Mouse (Mus musculus) left cerebral cortex, postnatal 14 days (tissue): ENCODE measurements at regions not wholly inside any gene's neighbourhood (a gene's known extent, or its start where the extent isn't known, plus 50 kb on each side); places are given as distances from the start of the nearest gene placed in this dataset.

Experiments
- DNase-seq, 2 experiments: peaks; one replicate each; pipeline ENCODE4 v3.0.0; 2021 to 2022; ENCODE audit warnings: low spot score in 2 of 2, mixed read lengths in 1 of 2
- intact Hi-C: fragments of 180-260 bp; cut with DNase I; formaldehyde crosslinking; loops from one replicate; pipeline ENCODE4 v1.15.1; 2025

- no peak for DNase-seq
- intact Hi-C loops = no loop called here
Measured at GRCm38 (mm10) chr13:19897191-19897590, 73.1 kb upstream of the Gpr141 start.

- no peak for DNase-seq
- intact Hi-C loops = no loop called here
Measured at GRCm38 (mm10) chr13:19888983-19889773, 65.1 kb upstream of the Gpr141 start.

GRCm38 (mm10) chr13:19883896-19884658 is 60.0 kb upstream of the Gpr141 start:
- intact Hi-C loops = no loop called here

GRCm38 (mm10) chr13:19882889-19883288 is 58.8 kb upstream of the Gpr141 start:
- intact Hi-C loops = no loop called here
- DNase-seq = no peak

More at GRCm38 (mm10) chr13:19883896-19884658, 60.0 kb upstream of the Gpr141 start:
- peak in 1 of 2 experiments; percentile 2 for DNase-seq

GRCm38 (mm10) chr13:19881772-19882171 is 57.7 kb upstream of the Gpr141 start:
- no peak for DNase-seq
- intact Hi-C loops = no loop called here

- DNase-seq = no peak
- intact Hi-C loops = no loop called here
Measured at GRCm38 (mm10) chr13:19874621-19875249, 50.7 kb upstream of the Gpr141 start.
